Mouse (Mus musculus) MEL (cell line): ENCODE measurements at regions not wholly inside any gene's neighbourhood (a gene's known extent, or its start where the extent isn't known, plus 50 kb on each side); places are given as distances from the start of the nearest gene placed in this dataset.

ENCODE experiments used
- DNase-seq: peaks from one replicate; pipeline ENCODE4 v3.0.0; 2011; ENCODE audit warnings: low read depth, low spot score
- H3K27ac ChIP-seq: 2 replicates; pipeline ENCODE4 v1.5.1; 2012; ENCODE audit warnings: low read depth, mild to moderate bottlenecking, control low read depth, low read length, moderate library complexity; ENCODE audit not compliant: control insufficient read depth
- H3K27me3 ChIP-seq, 2 experiments: fragments of 150-350 bp in 1 of 2; sonication (generic) in 1 of 2; 2 replicates each; pipeline ENCODE4 v1.6.1; 2012; ENCODE audit warnings: low read length in 2 of 2, mild to moderate bottlenecking in 2 of 2, improper control_type of control experiment in 1 of 2, moderate library complexity in 1 of 2; ENCODE audit not compliant: insufficient read depth in 2 of 2, control insufficient read depth in 1 of 2
- H3K36me3 ChIP-seq, 2 experiments: 2 replicates each; pipeline ENCODE4 v1.6.1; 2012 to 2014; ENCODE audit warnings: low read length in 2 of 2, improper control_type of control experiment in 1 of 2, inconsistent platforms in 1 of 2, mild to moderate bottlenecking in 1 of 2; ENCODE audit not compliant: insufficient read depth in 2 of 2, control insufficient read depth in 1 of 2
- H3K4me1 ChIP-seq, 2 experiments: fragments of 150-350 bp in 1 of 2; sonication (generic) in 1 of 2; 2 replicates each; pipeline ENCODE4 v1.6.1; 2012; ENCODE audit warnings: low read length in 2 of 2, improper control_type of control experiment in 1 of 2, mild to moderate bottlenecking in 1 of 2; ENCODE audit not compliant: insufficient read depth in 2 of 2, control insufficient read depth in 1 of 2
- H3K4me3 ChIP-seq, 2 experiments: fragments of 150-350 bp in 1 of 2; sonication (generic) in 1 of 2; 2 replicates each; pipeline ENCODE4 v1.5.1; 2012; ENCODE audit warnings: low read depth in 2 of 2, low read length in 2 of 2, mild to moderate bottlenecking in 2 of 2, moderate library complexity in 2 of 2, control low read depth in 1 of 2, improper control_type of control experiment in 1 of 2; ENCODE audit not compliant: control insufficient read depth in 1 of 2, insufficient read depth in 1 of 2
- H3K79me2 ChIP-seq: 2 replicates; pipeline ENCODE4 v1.6.1; 2012; ENCODE audit warnings: mild to moderate bottlenecking, low read length, moderate library complexity; ENCODE audit not compliant: control insufficient read depth, poor library complexity, insufficient read depth
- H3K9ac ChIP-seq: 2 replicates; pipeline ENCODE4 v1.6.1; 2012; ENCODE audit warnings: low read depth, mild to moderate bottlenecking, control low read depth, low read length, moderate library complexity; ENCODE audit not compliant: control insufficient read depth, poor library complexity, severe bottlenecking
- H3K9me3 ChIP-seq: fragments of 150-350 bp; sonication (generic); replicated peaks from 2 replicates; pipeline ENCODE4 v1.6.1; 2012; ENCODE audit warnings: mild to moderate bottlenecking, low read length, improper control_type of control experiment, moderate library complexity; ENCODE audit not compliant: insufficient read depth
- CHD2 ChIP-seq: IDR thresholded peaks from 2 replicates; pipeline ENCODE4 v1.6.1; 2011; ENCODE audit warnings: low read length, improper control_type of control experiment
- CTCF ChIP-seq, 3 experiments: IDR thresholded peaks in 2 of 3; conservative IDR thresholded peaks in 1 of 3; 2 replicates each; pipeline ENCODE4 v1.5.1; 2011 to 2012; ENCODE audit warnings: low read length in 3 of 3, low read depth in 2 of 3, mild to moderate bottlenecking in 2 of 3, improper control_type of control experiment in 1 of 3, inconsistent platforms in 1 of 3, mixed read lengths in 1 of 3, moderate library complexity in 1 of 3; ENCODE audit not compliant: control insufficient read depth in 1 of 3, insufficient read depth in 1 of 3, poor library complexity in 1 of 3, severe bottlenecking in 1 of 3
- EP300 ChIP-seq, 2 experiments: IDR thresholded peaks; 2 replicates each; pipeline ENCODE4 v1.6.1; 2011; ENCODE audit warnings: improper control_type of control experiment in 2 of 2, low read length in 2 of 2, low read depth in 1 of 2, mild to moderate bottlenecking in 1 of 2
- ETS1 ChIP-seq: IDR thresholded peaks from 2 replicates; pipeline ENCODE4 v1.6.1; 2012; ENCODE audit warnings: low read depth, mild to moderate bottlenecking, inconsistent platforms, low read length, improper control_type of control experiment, moderate library complexity
- GABPA ChIP-seq: IDR thresholded peaks from 2 replicates; pipeline ENCODE4 v1.6.1; 2012; ENCODE audit warnings: low read depth, mild to moderate bottlenecking, inconsistent platforms, low read length, improper control_type of control experiment, moderate library complexity
- GATA1 ChIP-seq: IDR thresholded peaks from 2 replicates; pipeline ENCODE4 v1.6.1; 2011; ENCODE audit warnings: low read depth, low read length, improper control_type of control experiment
- KAT2A ChIP-seq: conservative IDR thresholded peaks from 2 replicates; pipeline ENCODE4 v1.6.1; 2012; ENCODE audit warnings: low read depth, low read length, improper control_type of control experiment, inconsistent platforms
- MAFK ChIP-seq: IDR thresholded peaks from 2 replicates; pipeline ENCODE4 v1.6.1; 2011; ENCODE audit warnings: low read depth, mild to moderate bottlenecking, low read length, improper control_type of control experiment, borderline replicate concordance
- MAX ChIP-seq: IDR thresholded peaks from 2 replicates; pipeline ENCODE4 v1.6.1; 2011; ENCODE audit warnings: low read length, improper control_type of control experiment
- MAZ ChIP-seq: IDR thresholded peaks from 2 replicates; pipeline ENCODE4 v1.6.1; 2012; ENCODE audit warnings: low read depth, mild to moderate bottlenecking, inconsistent platforms, low read length, improper control_type of control experiment
- MEF2A ChIP-seq: IDR thresholded peaks from 2 replicates; pipeline ENCODE4 v1.6.1; 2014; ENCODE audit warnings: low read depth, mild to moderate bottlenecking, inconsistent platforms, low read length, improper control_type of control experiment; ENCODE audit not compliant: poor library complexity, insufficient replicate concordance, severe bottlenecking; ENCODE audit errors: extremely low read depth
- MXI1 ChIP-seq: IDR thresholded peaks from 2 replicates; pipeline ENCODE4 v1.6.1; 2011; ENCODE audit warnings: mild to moderate bottlenecking, low read depth, low read length, improper control_type of control experiment
- POLR2AphosphoS2 ChIP-seq: IDR thresholded peaks from 2 replicates; pipeline ENCODE4 v1.6.1; 2011; ENCODE audit warnings: low read length, improper control_type of control experiment
- POLR2AphosphoS5 ChIP-seq: IDR thresholded peaks from 2 replicates; pipeline ENCODE4 v1.6.1; 2012; ENCODE audit warnings: low read depth, borderline replicate concordance, mild to moderate bottlenecking, inconsistent platforms, low read length, moderate library complexity, mixed read lengths
- RAD21 ChIP-seq: IDR thresholded peaks from 2 replicates; pipeline ENCODE4 v1.6.1; 2011; ENCODE audit warnings: mild to moderate bottlenecking, low read depth, low read length, improper control_type of control experiment
- SIN3A ChIP-seq: IDR thresholded peaks from 2 replicates; pipeline ENCODE4 v1.6.1; 2012; ENCODE audit warnings: low read length, improper control_type of control experiment, inconsistent platforms
- USF1 ChIP-seq: IDR thresholded peaks from 2 replicates; pipeline ENCODE4 v1.6.1; 2014; ENCODE audit warnings: low read depth, mild to moderate bottlenecking, inconsistent platforms, low read length, improper control_type of control experiment, moderate library complexity
- USF2 ChIP-seq, 2 experiments: IDR thresholded peaks; 2 replicates each; pipeline ENCODE4 v1.6.1; 2011 to 2012; ENCODE audit warnings: improper control_type of control experiment in 2 of 2, low read length in 2 of 2, borderline replicate concordance in 1 of 2, inconsistent platforms in 1 of 2, low read depth in 1 of 2, mild to moderate bottlenecking in 1 of 2; ENCODE audit not compliant: insufficient read depth in 1 of 2
- ZKSCAN1 ChIP-seq: IDR thresholded peaks from 2 replicates; pipeline ENCODE4 v1.6.1; 2012; ENCODE audit warnings: low read depth, mild to moderate bottlenecking, inconsistent platforms, low read length, improper control_type of control experiment, moderate library complexity
- ZNF384 ChIP-seq: IDR thresholded peaks from 2 replicates; pipeline ENCODE4 v1.6.1; 2012; ENCODE audit warnings: low read depth, mild to moderate bottlenecking, inconsistent platforms, low read length, improper control_type of control experiment

- Histone ChIP-seq H3K27me3 (no peaks in the 10 kb centered on the region), H3K27ac (no peak overlapping the region), H3K36me3 (no peaks in the 10 kb centered on the region), H3K9me3 (no peaks in the 10 kb centered on the region), H3K4me3 (no peak overlapping the region), H3K79me2 (no peaks in the 10 kb centered on the region), H3K9ac (no peak overlapping the region), H3K4me1 (no peaks in the 10 kb centered on the region)
- TF ChIP-seq MEF2A (no peak), CTCF (IDR thresholded peaks at IDR 0.05 in 2 of 3, conservative IDR thresholded peaks at IDR 0.05 in 1 of 3; ENCODE audit: control insufficient read depth in 1 of 3, insufficient read depth in 1 of 3, low read depth in 2 of 3, low read length in 3 of 3, poor library complexity in 1 of 3, severe bottlenecking in 1 of 3) (no peak), ETS1 (no peak), ZKSCAN1 (no peak), CHD2 (no peak), ZNF384 (no peak), USF1 (no peak), GABPA (no peak), POLR2AphosphoS5 (no peak), RAD21 (no peak), SIN3A (no peak), USF2 (IDR thresholded peaks at IDR 0.05; ENCODE audit: borderline replicate concordance in 1 of 2, insufficient read depth in 1 of 2, low read depth in 1 of 2, low read length in 2 of 2) (no peak), MXI1 (no peak), POLR2AphosphoS2 (no peak), GATA1 (no peak), KAT2A (no peak), MAZ (no peak)
- DNase-seq: no peak
Observed at GRCm38 (mm10) chr9:115568693-115569334, 258.6 kb upstream of the Stt3b start.

GRCm38 (mm10) chr9:115570998-115571397, 260.8 kb upstream of the Stt3b start:
- no peak for DNase-seq
- H3K79me2 ChIP-seq: no peaks in the 10 kb centered on the region
- TF ChIP-seq ETS1 (no peak), USF1 (no peak), MAFK (no peak), USF2 (IDR thresholded peaks at IDR 0.05; ENCODE audit: borderline replicate concordance in 1 of 2, insufficient read depth in 1 of 2, low read depth in 1 of 2, low read length in 2 of 2) (no peak), CHD2 (no peak), EP300 (IDR thresholded peaks at IDR 0.05; ENCODE audit: low read depth in 1 of 2, low read length in 2 of 2) (no peak), MAX (no peak)
- H3K9me3 ChIP-seq: no peaks in the 10 kb centered on the region
- H3K27me3 ChIP-seq: no peaks in the 10 kb centered on the region
- H3K27ac ChIP-seq: no peak overlapping the region
- H3K9ac ChIP-seq: no peak overlapping the region
- H3K4me3 ChIP-seq: no peak overlapping the region
- H3K36me3 ChIP-seq: no peaks in the 10 kb centered on the region
- no peaks in the 10 kb centered on the region for H3K4me1 ChIP-seq
